Mouse (Mus musculus) MEL (cell line): ENCODE measurements around the gene Itpkc. TPM values are rescaled to one million over a fixed set of nuclear protein-coding genes. Genes with fewer than 3 reads are reported as not detected.

Source experiments
- DNase-seq: peaks from one replicate; pipeline ENCODE4 v3.0.0; 2011; ENCODE audit warnings: low read depth, low spot score
- H3K27ac ChIP-seq: 2 replicates; pipeline ENCODE4 v1.5.1; 2012; ENCODE audit warnings: low read depth, mild to moderate bottlenecking, control low read depth, low read length, moderate library complexity; ENCODE audit not compliant: control insufficient read depth
- H3K27me3 ChIP-seq, 2 experiments: fragments of 150-350 bp in 1 of 2; sonication (generic) in 1 of 2; 2 replicates each; pipeline ENCODE4 v1.6.1; 2012; ENCODE audit warnings: low read length in 2 of 2, mild to moderate bottlenecking in 2 of 2, improper control_type of control experiment in 1 of 2, moderate library complexity in 1 of 2; ENCODE audit not compliant: insufficient read depth in 2 of 2, control insufficient read depth in 1 of 2
- H3K36me3 ChIP-seq, 2 experiments: 2 replicates each; pipeline ENCODE4 v1.6.1; 2012 to 2014; ENCODE audit warnings: low read length in 2 of 2, improper control_type of control experiment in 1 of 2, inconsistent platforms in 1 of 2, mild to moderate bottlenecking in 1 of 2; ENCODE audit not compliant: insufficient read depth in 2 of 2, control insufficient read depth in 1 of 2
- H3K4me1 ChIP-seq, 2 experiments: fragments of 150-350 bp in 1 of 2; sonication (generic) in 1 of 2; 2 replicates each; pipeline ENCODE4 v1.6.1; 2012; ENCODE audit warnings: low read length in 2 of 2, improper control_type of control experiment in 1 of 2, mild to moderate bottlenecking in 1 of 2; ENCODE audit not compliant: insufficient read depth in 2 of 2, control insufficient read depth in 1 of 2
- H3K4me3 ChIP-seq, 2 experiments: fragments of 150-350 bp in 1 of 2; sonication (generic) in 1 of 2; 2 replicates each; pipeline ENCODE4 v1.5.1; 2012; ENCODE audit warnings: low read depth in 2 of 2, low read length in 2 of 2, mild to moderate bottlenecking in 2 of 2, moderate library complexity in 2 of 2, control low read depth in 1 of 2, improper control_type of control experiment in 1 of 2; ENCODE audit not compliant: control insufficient read depth in 1 of 2, insufficient read depth in 1 of 2
- H3K79me2 ChIP-seq: 2 replicates; pipeline ENCODE4 v1.6.1; 2012; ENCODE audit warnings: mild to moderate bottlenecking, low read length, moderate library complexity; ENCODE audit not compliant: control insufficient read depth, poor library complexity, insufficient read depth
- H3K9ac ChIP-seq: 2 replicates; pipeline ENCODE4 v1.6.1; 2012; ENCODE audit warnings: low read depth, mild to moderate bottlenecking, control low read depth, low read length, moderate library complexity; ENCODE audit not compliant: control insufficient read depth, poor library complexity, severe bottlenecking
- H3K9me3 ChIP-seq: fragments of 150-350 bp; sonication (generic); replicated peaks from 2 replicates; pipeline ENCODE4 v1.6.1; 2012; ENCODE audit warnings: mild to moderate bottlenecking, low read length, improper control_type of control experiment, moderate library complexity; ENCODE audit not compliant: insufficient read depth
- CHD1 ChIP-seq: IDR thresholded peaks from 2 replicates; pipeline ENCODE4 v1.6.1; 2012; ENCODE audit warnings: low read depth, mild to moderate bottlenecking, inconsistent platforms, low read length, improper control_type of control experiment
- CHD2 ChIP-seq: IDR thresholded peaks from 2 replicates; pipeline ENCODE4 v1.6.1; 2011; ENCODE audit warnings: low read length, improper control_type of control experiment
- E2F4 ChIP-seq: IDR thresholded peaks from 2 replicates; pipeline ENCODE4 v1.6.1; 2011; ENCODE audit warnings: low read depth, low read length, improper control_type of control experiment, borderline replicate concordance
- GABPA ChIP-seq: IDR thresholded peaks from 2 replicates; pipeline ENCODE4 v1.6.1; 2012; ENCODE audit warnings: low read depth, mild to moderate bottlenecking, inconsistent platforms, low read length, improper control_type of control experiment, moderate library complexity
- GATA1 ChIP-seq: IDR thresholded peaks from 2 replicates; pipeline ENCODE4 v1.6.1; 2011; ENCODE audit warnings: low read depth, low read length, improper control_type of control experiment
- HCFC1 ChIP-seq: IDR thresholded peaks from 2 replicates; pipeline ENCODE4 v1.6.1; 2012; ENCODE audit warnings: low read depth, mild to moderate bottlenecking, inconsistent platforms, low read length, improper control_type of control experiment, moderate library complexity
- JUND ChIP-seq: IDR thresholded peaks from 2 replicates; pipeline ENCODE4 v1.6.1; 2011; ENCODE audit warnings: low read depth, mild to moderate bottlenecking, improper control_type of control experiment, low read length
- KAT2A ChIP-seq: conservative IDR thresholded peaks from 2 replicates; pipeline ENCODE4 v1.6.1; 2012; ENCODE audit warnings: low read depth, low read length, improper control_type of control experiment, inconsistent platforms
- MAFK ChIP-seq: IDR thresholded peaks from 2 replicates; pipeline ENCODE4 v1.6.1; 2011; ENCODE audit warnings: low read depth, mild to moderate bottlenecking, low read length, improper control_type of control experiment, borderline replicate concordance
- MXI1 ChIP-seq: IDR thresholded peaks from 2 replicates; pipeline ENCODE4 v1.6.1; 2011; ENCODE audit warnings: mild to moderate bottlenecking, low read depth, low read length, improper control_type of control experiment
- MYC ChIP-seq: IDR thresholded peaks from 2 replicates; pipeline ENCODE4 v1.6.1; 2011; ENCODE audit warnings: low read depth, mild to moderate bottlenecking, low read length, improper control_type of control experiment, moderate library complexity
- NELFE ChIP-seq: IDR thresholded peaks from 2 replicates; pipeline ENCODE4 v1.6.1; 2011; ENCODE audit warnings: low read depth, low read length, improper control_type of control experiment
- POLR2A ChIP-seq, 2 experiments: IDR thresholded peaks; 2 replicates each; pipeline ENCODE4 v1.6.1; 2011 to 2012; ENCODE audit warnings: low read length in 2 of 2, mild to moderate bottlenecking in 2 of 2, control low read depth in 1 of 2, improper control_type of control experiment in 1 of 2, low read depth in 1 of 2, moderate library complexity in 1 of 2; ENCODE audit not compliant: control insufficient read depth in 1 of 2, insufficient read depth in 1 of 2, poor library complexity in 1 of 2
- POLR2AphosphoS5 ChIP-seq: IDR thresholded peaks from 2 replicates; pipeline ENCODE4 v1.6.1; 2012; ENCODE audit warnings: low read depth, borderline replicate concordance, mild to moderate bottlenecking, inconsistent platforms, low read length, moderate library complexity, mixed read lengths
- RAD21 ChIP-seq: IDR thresholded peaks from 2 replicates; pipeline ENCODE4 v1.6.1; 2011; ENCODE audit warnings: mild to moderate bottlenecking, low read depth, low read length, improper control_type of control experiment
- RCOR1 ChIP-seq: IDR thresholded peaks from 2 replicates; pipeline ENCODE4 v1.6.1; 2012; ENCODE audit warnings: low read depth, mild to moderate bottlenecking, inconsistent platforms, low read length, improper control_type of control experiment
- SIN3A ChIP-seq: IDR thresholded peaks from 2 replicates; pipeline ENCODE4 v1.6.1; 2012; ENCODE audit warnings: low read length, improper control_type of control experiment, inconsistent platforms
- TAL1 ChIP-seq: IDR thresholded peaks from 2 replicates; pipeline ENCODE4 v1.6.1; 2012; ENCODE audit warnings: mild to moderate bottlenecking, inconsistent platforms, low read length, moderate library complexity, mixed read lengths
- TBP ChIP-seq: IDR thresholded peaks from 2 replicates; pipeline ENCODE4 v1.8.0; 2011; ENCODE audit warnings: low read depth, low read length, improper control_type of control experiment
- TCF12 ChIP-seq: IDR thresholded peaks from 2 replicates; pipeline ENCODE4 v1.6.1; 2014; ENCODE audit warnings: low read depth, mild to moderate bottlenecking, inconsistent platforms, low read length, improper control_type of control experiment, moderate library complexity
- UBTF ChIP-seq: IDR thresholded peaks from 2 replicates; pipeline ENCODE4 v1.6.1; 2012; ENCODE audit warnings: low read depth, mild to moderate bottlenecking, inconsistent platforms, low read length, improper control_type of control experiment, moderate library complexity, borderline replicate concordance; ENCODE audit not compliant: insufficient read depth
- ZKSCAN1 ChIP-seq: IDR thresholded peaks from 2 replicates; pipeline ENCODE4 v1.6.1; 2012; ENCODE audit warnings: low read depth, mild to moderate bottlenecking, inconsistent platforms, low read length, improper control_type of control experiment, moderate library complexity
- ZNF384 ChIP-seq: IDR thresholded peaks from 2 replicates; pipeline ENCODE4 v1.6.1; 2012; ENCODE audit warnings: low read depth, mild to moderate bottlenecking, inconsistent platforms, low read length, improper control_type of control experiment
- polyA plus RNA-seq, 2 experiments: library from polyadenylated mRNA; stranded (reverse) in 1 of 2; unstranded in 1 of 2; fragments of >175 nt in 1 of 2; fragments of >200 nt in 1 of 2; gene quantifications; 2 replicates each; pipeline versions ENCODE4 v1.2.1 to v1.2.4; 2012; ENCODE audit warnings: low replicate concordance in 2 of 2, low read depth in 1 of 2; ENCODE audit not compliant: insufficient read length in 2 of 2, insufficient read depth in 1 of 2, missing spikeins in 1 of 2
- total RNA-seq: library from RNA; depleted of rRNA; stranded (reverse); fragments of 300-350 nt; gene quantifications from 2 replicates; pipeline ENCODE4 v1.2.3, GENCODE M21; 2012

Gene Itpkc
- total and polyA plus RNA-seq, 3 experiments, result 6.3 to 6.8 TPM; not detected in 1

- Histone ChIP-seq H3K9ac (no peak overlapping the region), H3K27ac (no peak overlapping the region), H3K27me3 (no peaks in the 10 kb centered on the region), H3K9me3 (no peaks in the 10 kb centered on the region), H3K4me3 (no peak overlapping the region), H3K4me1 (peaks cover 2 to 19% of the 10 kb centered on the region in 2 experiments), H3K36me3 (peaks cover 0 to 9% of the 10 kb centered on the region in 2 experiments; a peak in 3 of 4 replicates), H3K79me2 (0 out of 2 replicates have a peak, but pooled peaks cover 1% of the 10 kb centered on the region)
- no peak for DNase-seq
- no peak for TF ChIP-seq MAFK
Observed at GRCm38 (mm10) chr7:27221939-27222338, 6.5 kb downstream of the Itpkc start.

- no peak for TF ChIP-seq NELFE
- no peak for TF ChIP-seq TAL1
- no peak for TF ChIP-seq SIN3A
- no peak for TF ChIP-seq KAT2A
- TF ChIP-seq HCFC1, result no peak
- no peak for TF ChIP-seq E2F4
- no peak for TF ChIP-seq MXI1
- TF ChIP-seq GATA1, result no peak
- no peak for TF ChIP-seq TBP
- TF ChIP-seq ZNF384, result no peak
- no peak for TF ChIP-seq CHD2
- no peak for TF ChIP-seq UBTF
- TF ChIP-seq POLR2A (IDR thresholded peaks at IDR 0.05; ENCODE audit: control insufficient read depth in 1 of 2, insufficient read depth in 1 of 2, low read depth in 1 of 2, low read length in 2 of 2, poor library complexity in 1 of 2), result no peak
- no peak for TF ChIP-seq ZKSCAN1
- no peak for TF ChIP-seq CHD1
- Histone ChIP-seq H3K79me2 (no peaks in the 10 kb centered on the region), H3K27me3 (no peaks in the 10 kb centered on the region), H3K9ac (no peak overlapping the region), H3K4me1 (peaks cover 2 to 18% of the 10 kb centered on the region in 2 experiments), H3K9me3 (no peaks in the 10 kb centered on the region), H3K4me3 (no peak overlapping the region), H3K27ac (no peak overlapping the region), H3K36me3 (peaks cover 0 to 9% of the 10 kb centered on the region in 2 experiments; a peak in 3 of 4 replicates)
- no peak for DNase-seq
Observed at GRCm38 (mm10) chr7:27219937-27220336, 8.5 kb downstream of the Itpkc start.

GRCm38 (mm10) chr7:27218586-27218985, 9.9 kb downstream of the Itpkc start:
- H3K36me3 ChIP-seq, result peaks cover 0 to 9% of the 10 kb centered on the region in 2 experiments; a peak in 3 of 4 replicates
- no peak overlapping the region for H3K27ac ChIP-seq

More at GRCm38 (mm10) chr7:27218586-27218985, 9.9 kb downstream of the Itpkc start:
- Histone ChIP-seq H3K9ac (no peak overlapping the region), H3K79me2 (no peaks in the 10 kb centered on the region)
- DNase-seq, result no peak
- TF ChIP-seq RCOR1, result no peak
- no peak for TF ChIP-seq UBTF
- no peak for TF ChIP-seq JUND
- no peak for TF ChIP-seq GABPA
- TF ChIP-seq TCF12, result no peak
- no peak for TF ChIP-seq POLR2AphosphoS5
- TF ChIP-seq RAD21, result no peak
- no peak for TF ChIP-seq GATA1
- TF ChIP-seq MYC, result no peak
- TF ChIP-seq TAL1, result no peak
- TF ChIP-seq, all 39 proteins: peak for 0
- Histone ChIP-seq H3K4me3 (no peak overlapping the region), H3K9me3 (no peaks in the 10 kb centered on the region), H3K4me1 (peaks cover 2 to 16% of the 10 kb centered on the region in 2 experiments; a peak in 3 of 4 replicates), H3K27me3 (no peaks in the 10 kb centered on the region)
